Mouse (Mus musculus) naive thymus-derived CD4-positive, alpha-beta T cell, adult 5 months (primary cell): ENCODE results near the gene Calhm3. TPM values are rescaled to one million over a fixed set of nuclear protein-coding genes. Genes with fewer than 3 reads are reported as not detected.

Source experiments
- polyA plus RNA-seq: library from polyadenylated mRNA; unstranded; fragments of 100-300 nt; shearing (Covaris generic); gene quantifications from one replicate; pipeline ENCODE4 v1.2.1, GENCODE M21; 2017

Gene Calhm3
- not detected for polyA plus RNA-seq

DNA sequence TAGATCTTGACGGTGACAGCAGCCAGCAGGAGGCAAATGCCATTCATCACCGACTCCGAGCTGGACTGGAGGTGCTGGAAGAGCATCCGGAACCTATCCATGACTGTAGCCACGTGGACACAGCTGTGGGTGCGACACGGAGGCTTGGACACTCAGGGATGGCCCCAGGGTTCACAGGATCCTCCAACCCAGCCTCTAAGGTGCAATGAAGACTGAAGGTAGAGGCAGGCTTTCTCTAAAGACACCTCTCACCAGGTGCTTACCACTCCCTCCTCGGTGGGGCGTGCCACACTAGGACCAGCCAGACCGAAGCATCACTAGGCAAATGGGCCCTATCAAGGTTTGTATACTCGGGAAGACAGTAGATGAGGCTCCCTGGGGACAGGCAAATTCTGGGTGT, at the start of gene Calhm3:
Gene Calhm3, minus strand, starts transcription at position 101 of the 400 bp plus-strand sequence.

DNA sequence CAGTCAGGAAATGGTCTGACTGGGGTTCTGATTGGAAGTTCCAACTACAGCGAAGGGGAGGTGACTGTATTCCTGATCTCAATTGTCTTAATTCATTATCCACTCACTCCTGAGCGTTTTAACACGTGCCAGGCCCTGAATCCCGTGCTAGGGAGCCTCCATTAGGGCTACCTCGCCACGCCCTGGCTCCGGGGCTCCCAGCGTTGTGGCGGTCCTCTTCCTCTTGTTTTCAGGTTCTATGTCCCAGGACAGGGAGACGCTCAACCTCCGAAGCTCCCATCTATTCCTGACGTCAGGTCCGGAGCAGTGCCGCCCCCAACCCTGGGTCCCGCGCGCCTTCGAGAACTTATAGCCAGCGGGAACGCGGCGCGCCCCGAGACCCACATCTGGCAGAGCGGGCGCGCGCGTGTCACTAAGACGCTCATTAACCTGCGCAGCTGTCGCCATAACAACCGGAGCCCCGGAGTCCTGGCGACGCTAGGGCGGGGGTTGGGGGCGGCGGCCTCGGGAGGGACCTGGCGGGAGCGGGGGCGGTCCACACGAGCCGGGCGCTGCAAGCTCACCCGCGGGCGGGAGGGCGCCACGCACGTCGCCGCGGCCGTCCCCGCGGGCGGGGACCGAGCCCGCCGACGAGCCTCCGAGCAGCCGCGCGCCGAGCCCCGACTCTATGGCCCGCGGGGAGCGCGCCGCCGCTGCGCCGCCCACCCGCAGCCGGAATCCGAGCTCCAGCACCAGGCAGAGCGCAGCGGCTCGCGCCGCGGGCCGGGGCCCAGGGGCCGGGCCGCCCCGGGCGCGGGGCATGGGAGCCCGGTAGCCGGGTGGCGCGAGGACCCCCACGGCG, 21.1 kb upstream of the Calhm3 start, which contains the start of gene Neurl1a:
Gene Neurl1a, plus strand, starts transcription at position 390 of the 841 bp plus-strand sequence.

DNA sequence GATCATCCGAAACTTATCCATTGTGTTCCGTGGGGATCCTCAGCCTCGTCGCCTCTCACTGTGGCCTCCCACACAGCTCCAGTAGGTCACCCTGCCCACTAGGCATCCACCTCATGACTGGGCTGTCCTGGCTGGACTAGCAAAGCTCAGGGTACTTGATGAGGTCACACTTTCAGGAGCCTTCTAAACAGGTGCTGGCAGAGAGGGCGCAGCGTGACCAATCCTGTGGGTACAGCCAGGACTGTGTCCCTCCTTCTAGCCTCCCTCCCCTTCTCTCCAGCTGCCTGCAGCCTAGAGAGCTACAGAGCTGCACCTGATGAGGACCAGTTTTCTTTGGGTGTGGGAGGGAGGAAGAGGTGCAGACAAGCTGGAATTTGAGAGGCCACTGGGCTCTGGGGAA, 13.4 kb downstream of the Calhm3 start, which contains the start of gene Calhm1:
Gene Calhm1, minus strand, starts transcription at position 101 of the 400 bp plus-strand sequence.

DNA sequence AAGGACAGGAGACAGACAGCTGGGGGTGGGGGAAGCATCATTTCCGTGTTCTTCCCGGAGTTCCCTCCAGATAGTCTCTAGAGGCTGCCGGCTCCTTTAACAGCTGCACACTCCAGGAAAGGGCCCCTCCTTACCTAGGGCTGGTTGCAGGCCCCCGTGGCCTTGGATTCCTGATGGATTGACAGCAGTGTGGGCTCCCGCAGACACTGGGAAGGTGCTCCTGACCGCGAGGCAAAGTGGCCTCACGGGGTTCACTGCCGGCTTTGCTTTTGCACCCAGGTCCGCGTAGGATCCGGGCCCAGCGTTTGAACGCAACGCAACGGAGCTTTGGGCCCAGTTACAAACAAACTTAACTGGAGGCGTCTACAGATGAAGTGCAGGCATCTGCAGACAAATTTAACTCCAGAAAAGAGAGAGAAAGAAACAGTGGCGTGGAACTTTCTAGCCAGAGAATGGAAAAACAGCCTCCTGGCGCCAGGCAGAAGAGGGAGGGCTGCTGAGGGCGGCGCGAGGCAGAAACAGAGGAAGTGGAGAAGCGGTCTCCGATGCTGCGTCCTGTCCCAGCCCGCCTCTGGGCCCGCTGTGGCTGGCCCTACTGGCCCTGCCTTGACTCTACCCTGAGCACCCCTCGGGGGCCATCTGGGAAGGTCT, 19.7 kb downstream of the Calhm3 start, which contains the start of gene Calhm2:
Gene Calhm2, minus strand, starts transcription at position 524 of the 651 bp plus-strand sequence.

Other genes with a start within 250 kb of the Calhm3 start
- not detected for gene Ina, start 143.1 kb downstream of the Calhm3 start, polyA plus RNA-seq
- 76.4 TPM for gene Nt5c2, start 142.6 kb downstream of the Calhm3 start, polyA plus RNA-seq
- gene Pcgf6, start 106.9 kb downstream of the Calhm3 start, polyA plus RNA-seq: 33.4 TPM
- gene Taf5, start 90.0 kb downstream of the Calhm3 start, polyA plus RNA-seq: 24.4 TPM
- 423 TPM for gene Usmg5, start 67.1 kb downstream of the Calhm3 start, polyA plus RNA-seq
- gene Pdcd11, start 67.0 kb downstream of the Calhm3 start, polyA plus RNA-seq: 18.9 TPM
- 2.9 TPM for gene Calhm2, start 19.5 kb downstream of the Calhm3 start, polyA plus RNA-seq
- not detected for gene Calhm1, start 13.5 kb downstream of the Calhm3 start, polyA plus RNA-seq
- 0.17 TPM for gene Neurl1a, start 21.1 kb upstream of the Calhm3 start, polyA plus RNA-seq